In the genomic region with DNA sequence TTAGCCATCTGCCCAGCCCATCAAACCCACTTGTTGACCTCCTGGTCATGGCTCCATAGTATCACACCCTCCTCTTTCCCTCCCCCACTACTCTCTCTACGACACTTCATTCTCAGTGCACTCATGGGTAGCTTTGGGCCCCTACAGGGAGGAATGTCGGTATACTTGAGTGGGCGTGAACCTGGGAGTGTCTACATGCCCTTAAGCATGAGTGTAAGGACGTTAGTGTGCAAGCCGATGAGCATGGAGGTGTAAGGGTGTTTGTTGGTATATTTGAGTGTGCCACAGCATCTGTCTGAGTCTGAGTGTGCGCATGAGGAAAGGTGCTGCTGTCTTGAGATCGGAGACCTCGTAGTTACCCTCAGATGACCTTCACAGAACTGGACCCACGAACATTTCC, we compare ENCODE assay signal across 18 mouse cellular contexts. TPM values are rescaled to one million over a fixed set of nuclear protein-coding genes. Genes with fewer than 3 reads are reported as not detected.
A peak's percentile ranks its signal among the peaks of the same experiment; 100 is the strongest.
DNase-seq lines count a peak whose midpoint lies in the region; ATAC-seq and TF ChIP-seq lines count a peak whose summit lies in the region.
"Had no signal": no experiment of that assay in that cellular context is flagged by ENCODE, and none has a peak within 500 bp of the region (broad histone marks: within the 10 kb centered on the region; RNA-seq: fewer than 3 reads in every experiment).

No protein-coding gene starts in this region.

- H3K4me3 ChIP-seq in lung, postnatal 0 days (ENCODE audit: low read depth, low read length): no peak overlapping the region
- no peak overlapping the region for H3K4me3 ChIP-seq in liver, embryonic 11.5 days (ENCODE audit: low read depth, low read length)
- H3K4me3 ChIP-seq in stomach, embryonic 15.5 days (replicated peaks): no peak overlapping the region
- H3K4me3 ChIP-seq: neural tube, embryonic 13.5 days had no signal

- no peaks in the 10 kb centered on the region for H3K27me3 ChIP-seq in lung, postnatal 0 days (replicated peaks; ENCODE audit: insufficient read depth, low read length)
- no peaks in the 10 kb centered on the region for H3K27me3 ChIP-seq in liver, embryonic 11.5 days (replicated peaks; ENCODE audit: control insufficient read depth, insufficient read depth, low read length)
- no peaks in the 10 kb centered on the region for H3K27me3 ChIP-seq in stomach, embryonic 15.5 days (replicated peaks)
- H3K27me3 ChIP-seq: neural tube, embryonic 13.5 days had no signal

- no peaks in the 10 kb centered on the region for H3K36me3 ChIP-seq in lung, postnatal 0 days (ENCODE audit: insufficient read depth, low read length)
- no peaks in the 10 kb centered on the region for H3K36me3 ChIP-seq in liver, embryonic 11.5 days (ENCODE audit: control insufficient read depth, insufficient read depth, low read length)
- H3K36me3 ChIP-seq in stomach, embryonic 15.5 days: no peaks in the 10 kb centered on the region
- H3K36me3 ChIP-seq: neural tube, embryonic 13.5 days had no signal

- no peaks in the 10 kb centered on the region for H3K4me1 ChIP-seq in lung, postnatal 0 days (ENCODE audit: insufficient read depth, low read depth, low read length)
- H3K4me1 ChIP-seq in liver, embryonic 11.5 days (replicated peaks; ENCODE audit: control insufficient read depth, insufficient read depth, low read length): peaks cover 37% of the 10 kb centered on the region
- no peaks in the 10 kb centered on the region for H3K4me1 ChIP-seq in stomach, embryonic 15.5 days
- H3K4me1 ChIP-seq: neural tube, embryonic 13.5 days had no signal

- no peak overlapping the region for H3K27ac ChIP-seq in lung, postnatal 0 days (ENCODE audit: low read length)
- H3K27ac ChIP-seq in liver, embryonic 11.5 days (ENCODE audit: low read depth, low read length): peak overlapping the region; percentile 88
- H3K27ac ChIP-seq in stomach, embryonic 15.5 days: no peak overlapping the region
- H3K27ac ChIP-seq: hindbrain, postnatal 0 days; neural tube, embryonic 13.5 days had no signal

- no peak for DNase-seq in lung, postnatal 0 days (ENCODE audit: low spot score)
- DNase-seq in lung, postnatal 14 days: no peak
- peak; percentile 66 for DNase-seq in c-Kit-negative CD71-positive TER-119-positive erythroid progenitor cells, embryonic 14.5 days (ENCODE audit: low read depth, low spot score)
- no peak for DNase-seq in liver, embryonic 11.5 days (ENCODE audit: low spot score)
- no peak for DNase-seq in testis, postnatal 10 days (ENCODE audit: low spot score)
- DNase-seq in neural tube, embryonic 10.5 days (ENCODE audit: extremely low spot score, low spot score): no peak
- DNase-seq: cerebellum, adult 8-10 months; embryo, embryonic 11 days; forebrain, postnatal 0 days; heart, adult 18-20 months; kidney, postnatal 36 days; lung, adult 18-20 months; right cerebral cortex, postnatal 25 days; thymus, adult 2 months had no signal

- H3K9ac ChIP-seq in lung, postnatal 0 days (replicated peaks; ENCODE audit: low read depth): no peak overlapping the region
- peak overlapping the region; percentile 42; the same call in 1 of the 2 replicates for H3K9ac ChIP-seq in liver, embryonic 11.5 days (ENCODE audit: low read depth, low read length)
- H3K9ac ChIP-seq in stomach, embryonic 15.5 days: no peak overlapping the region
- H3K9ac ChIP-seq: forebrain, postnatal 0 days; neural tube, embryonic 13.5 days had no signal

- H3K9me3 ChIP-seq in lung, postnatal 0 days (ENCODE audit: low read length): no peaks in the 10 kb centered on the region
- no peaks in the 10 kb centered on the region for H3K9me3 ChIP-seq in liver, embryonic 11.5 days (ENCODE audit: control insufficient read depth, low read length)
- H3K9me3 ChIP-seq in stomach, embryonic 15.5 days: no peaks in the 10 kb centered on the region
- H3K9me3 ChIP-seq: neural tube, embryonic 13.5 days had no signal

- 66% methylated on average over 9 of the region's 9 CpGs for WGBS in lung, postnatal 0 days
- 57% methylated on average over 9 of the region's 9 CpGs for WGBS in liver, embryonic 11.5 days
- 71% methylated on average over 9 of the region's 9 CpGs for WGBS in stomach, embryonic 15.5 days

- H3K4me2 ChIP-seq in lung, postnatal 0 days (replicated peaks; ENCODE audit: low read depth, low read length): no peak overlapping the region
- peak overlapping the region; percentile 51 for H3K4me2 ChIP-seq in liver, embryonic 11.5 days
- H3K4me2 ChIP-seq in stomach, embryonic 15.5 days: no peak overlapping the region
- H3K4me2 ChIP-seq: neural tube, embryonic 13.5 days had no signal

- peak; percentile 15; the same call in 1 of the 2 replicates for TF ChIP-seq CTCF in lung, postnatal 0 days (IDR thresholded peaks at IDR 0.05)

- no peak for TF ChIP-seq EP300 in lung, postnatal 0 days (IDR thresholded peaks at IDR 0.05)

- ATAC-seq in lung, postnatal 0 days: peak; percentile 37
- peak; percentile 64 for ATAC-seq in liver, embryonic 11.5 days (replicated peaks; ENCODE audit: low FRiP score)
- peak; percentile 66; the same call in 1 of the 2 replicates for ATAC-seq in stomach, embryonic 15.5 days (ENCODE audit: insufficient read depth, low FRiP score, low read depth)
- ATAC-seq: forebrain, postnatal 0 days; hindbrain, postnatal 0 days had no signal

RNA-seq across cellular contexts. Expression of gene Aqp3, which starts 11.0 kb away (rescaled TPM):
- polyA plus RNA-seq in lung, postnatal 0 days (2015; fragmentation: Nextera tagmentation; extraction: Ambion mirVana): 8.7 and 15.3 TPM in 2 replicates
- 12.7 and 15.7 TPM in 2 replicates for polyA plus RNA-seq in liver, embryonic 11.5 days (2014; fragmentation: Nextera tagmentation; extraction: Ambion mirVana)
- polyA plus RNA-seq in stomach, embryonic 15.5 days (2015; fragmentation: Nextera tagmentation; extraction: Ambion mirVana): 44.5 and 73.3 TPM in 2 replicates

RNA-seq across cellular contexts. Expression of gene Nol6, which starts 37.3 kb away (rescaled TPM):
- polyA plus RNA-seq in lung, postnatal 0 days (2015; fragmentation: Nextera tagmentation; extraction: Ambion mirVana): 5.3 and 6.9 TPM in 2 replicates
- 35.8 and 39.8 TPM in 2 replicates for polyA plus RNA-seq in liver, embryonic 11.5 days (2014; fragmentation: Nextera tagmentation; extraction: Ambion mirVana)
- 20.1 and 25.2 TPM in 2 replicates for polyA plus RNA-seq in stomach, embryonic 15.5 days (2015; fragmentation: Nextera tagmentation; extraction: Ambion mirVana)

RNA-seq across cellular contexts. Expression of gene Aqp7, which starts 39.0 kb away (rescaled TPM):
- polyA plus RNA-seq in lung, postnatal 0 days (2015; fragmentation: Nextera tagmentation; extraction: Ambion mirVana): 0.10 and 0.24 TPM in 2 replicates
- 0.86 and 1.2 TPM in 2 replicates for polyA plus RNA-seq in liver, embryonic 11.5 days (2014; fragmentation: Nextera tagmentation; extraction: Ambion mirVana)
- polyA plus RNA-seq in stomach, embryonic 15.5 days (2015; fragmentation: Nextera tagmentation; extraction: Ambion mirVana): 0.35 and 0.42 TPM in 2 replicates
- polyA plus RNA-seq: brain, embryonic 14.5 days; forebrain, postnatal 0 days; neural tube, embryonic 13.5 days had no signal

RNA-seq across cellular contexts. Expression of gene Ube2r2, which starts 48.6 kb away (rescaled TPM):
- 77.9 and 81.6 TPM in 2 replicates for polyA plus RNA-seq in lung, postnatal 0 days (2015; fragmentation: Nextera tagmentation; extraction: Ambion mirVana)
- polyA plus RNA-seq in liver, embryonic 11.5 days (2014; fragmentation: Nextera tagmentation; extraction: Ambion mirVana): 46.7 and 49.2 TPM in 2 replicates
- 67.0 and 68.6 TPM in 2 replicates for polyA plus RNA-seq in stomach, embryonic 15.5 days (2015; fragmentation: Nextera tagmentation; extraction: Ambion mirVana)
